Mouse (Mus musculus): ENCODE results near the gene Cnnm4.

Cnnm4 gene

GRCm38 (mm10) chr1:36471181-36472105, at the start of gene Cnnm4:
Cnnm4 (plus strand) TSS chr1:36471620.
- DNase-seq (ENCODE audit: low spot score), result peak; percentile 84

- DNase-seq (ENCODE audit: low spot score), result no peak
These were observed 41.9 kb upstream of the Cnnm4 start for GRCm38 (mm10) chr1:36429511-36429910.

- no peak for DNase-seq (ENCODE audit: low spot score)
These were observed 38.4 kb upstream of the Cnnm4 start for GRCm38 (mm10) chr1:36432999-36433398.

- DNase-seq (ENCODE audit: low spot score), result peak; percentile 18
These were observed 37.8 kb upstream of the Cnnm4 start for GRCm38 (mm10) chr1:36433616-36434015.

- peak; percentile 50 for DNase-seq (ENCODE audit: low spot score)
These were observed 36.3 kb upstream of the Cnnm4 start for GRCm38 (mm10) chr1:36435071-36435470.

- DNase-seq (ENCODE audit: low spot score), result no peak
These were observed 34.9 kb upstream of the Cnnm4 start for GRCm38 (mm10) chr1:36436515-36436914.

GRCm38 (mm10) chr1:36437223-36437622, 34.2 kb upstream of the Cnnm4 start:
- no peak for DNase-seq (ENCODE audit: low spot score)

- DNase-seq (ENCODE audit: low spot score), result peak; percentile 98
These were observed 30.3 kb upstream of the Cnnm4 start for GRCm38 (mm10) chr1:36441101-36441500.

- DNase-seq (ENCODE audit: low spot score), result peak; percentile 98
These were observed 26.7 kb upstream of the Cnnm4 start, which contains the start of gene Lman2l for GRCm38 (mm10) chr1:36444471-36445464. Lman2l (minus strand) TSS chr1:36445271.

- no peak for DNase-seq (ENCODE audit: low spot score)
These were observed 25.9 kb upstream of the Cnnm4 start for GRCm38 (mm10) chr1:36445508-36445907.

- DNase-seq (ENCODE audit: low spot score), result no peak
These were observed 25.2 kb upstream of the Cnnm4 start for GRCm38 (mm10) chr1:36446106-36446824.

- no peak for DNase-seq (ENCODE audit: low spot score)
These were observed 24.6 kb upstream of the Cnnm4 start for GRCm38 (mm10) chr1:36446841-36447240.

- no peak for DNase-seq (ENCODE audit: low spot score)
These were observed 17.2 kb upstream of the Cnnm4 start for GRCm38 (mm10) chr1:36454055-36454815.

- no peak for DNase-seq (ENCODE audit: low spot score)
These were observed 13.9 kb upstream of the Cnnm4 start for GRCm38 (mm10) chr1:36457388-36458014.

GRCm38 (mm10) chr1:36458169-36458568, 13.3 kb upstream of the Cnnm4 start:
- DNase-seq (ENCODE audit: low spot score), result no peak

GRCm38 (mm10) chr1:36461829-36462228, 9.6 kb upstream of the Cnnm4 start:
- DNase-seq (ENCODE audit: low spot score), result no peak

- DNase-seq (ENCODE audit: low spot score), result no peak
These were observed 5.7 kb upstream of the Cnnm4 start for GRCm38 (mm10) chr1:36465641-36466160.

- no peak for DNase-seq (ENCODE audit: low spot score)
These were observed 4.0 kb upstream of the Cnnm4 start for GRCm38 (mm10) chr1:36467446-36467845.

GRCm38 (mm10) chr1:36469811-36470444, 1.5 kb upstream of the Cnnm4 start:
- peak; percentile 55 for DNase-seq (ENCODE audit: low spot score)

GRCm38 (mm10) chr1:36472106-36472440, 653 bp downstream of the Cnnm4 start:
- DNase-seq (ENCODE audit: low spot score), result no peak

Data from adipocyte (in vitro differentiated cells).